Mouse (Mus musculus): ENCODE measurements around the gene Ccdc85c.

Ccdc85c gene

DNA sequence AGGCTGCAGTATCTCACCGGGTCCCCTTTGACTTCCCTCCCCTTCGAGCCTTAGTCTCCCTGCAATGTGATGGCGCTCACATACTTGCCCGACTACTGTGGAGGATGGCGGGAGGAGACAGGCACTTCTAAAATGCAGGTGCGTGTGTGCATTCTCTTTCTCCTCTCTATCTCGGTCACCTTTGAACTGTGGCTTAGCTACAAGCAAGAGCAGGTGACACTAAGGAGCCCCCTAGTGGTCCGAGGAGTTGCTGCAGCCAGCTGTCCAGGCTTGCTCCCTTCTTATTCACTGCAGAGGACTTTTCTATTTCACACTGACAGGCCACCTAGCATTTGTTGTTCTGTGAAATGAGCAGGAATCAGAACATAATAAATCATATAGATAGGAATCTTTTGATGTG is 17.7 kb upstream of the Ccdc85c start:
- DNase-seq: peak; percentile 86

DNA sequence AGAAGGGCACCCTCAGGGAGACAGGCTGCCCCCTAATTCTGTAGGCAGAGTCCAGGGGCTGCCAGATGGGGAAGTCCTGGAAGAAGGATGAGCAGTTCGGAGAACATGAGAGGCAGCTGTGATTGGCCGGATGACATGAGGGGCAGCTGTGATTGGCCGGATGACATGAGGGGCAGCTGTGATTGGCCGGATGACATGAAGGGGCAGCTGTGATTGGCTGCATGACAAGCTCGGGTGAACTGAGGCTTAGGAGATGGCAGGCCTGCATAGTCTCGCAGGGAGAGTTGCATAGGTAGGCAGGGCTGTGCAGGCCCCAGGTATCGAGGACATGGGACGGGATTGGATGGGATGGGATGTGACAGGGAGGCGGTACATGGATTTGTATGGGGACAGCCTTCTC is 17.2 kb upstream of the Ccdc85c start:
- DNase-seq: peak; percentile 29

DNA sequence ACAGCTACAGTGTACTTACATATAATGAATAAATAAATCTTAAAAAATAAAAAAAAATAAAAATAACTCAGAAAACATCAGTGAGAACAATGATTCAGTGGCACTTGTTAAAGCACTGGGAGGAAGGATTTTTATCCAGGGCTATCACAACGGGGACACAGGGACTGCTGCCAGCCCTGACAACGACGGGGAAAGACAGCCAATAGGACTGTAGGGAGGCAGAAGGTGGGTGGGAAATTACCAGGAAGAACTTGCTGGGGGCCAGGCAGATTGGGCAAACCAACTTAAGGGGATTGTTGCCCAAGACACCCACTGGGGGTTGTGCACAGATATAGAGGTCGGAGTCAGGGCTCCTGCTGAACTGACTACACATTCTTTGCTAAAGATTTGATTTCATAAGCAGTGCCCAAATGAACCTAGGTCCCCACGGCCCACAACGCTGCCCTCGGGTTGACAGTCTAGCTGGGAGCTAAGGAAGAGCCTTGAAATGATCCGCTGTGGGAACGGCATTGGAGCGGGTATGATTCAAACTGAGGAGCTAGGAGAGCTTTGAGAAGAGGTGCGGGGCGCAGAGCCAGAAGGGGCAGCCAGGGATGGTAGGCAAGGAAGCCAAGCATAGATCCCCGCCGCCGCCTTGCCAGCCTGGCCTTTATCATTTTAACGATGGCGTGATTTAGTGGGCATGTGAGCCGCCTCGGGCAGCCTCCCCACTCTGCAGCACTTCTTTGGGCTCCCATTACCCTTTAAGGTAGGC is 13.1 kb upstream of the Ccdc85c start:
- DNase-seq: no peak

DNA sequence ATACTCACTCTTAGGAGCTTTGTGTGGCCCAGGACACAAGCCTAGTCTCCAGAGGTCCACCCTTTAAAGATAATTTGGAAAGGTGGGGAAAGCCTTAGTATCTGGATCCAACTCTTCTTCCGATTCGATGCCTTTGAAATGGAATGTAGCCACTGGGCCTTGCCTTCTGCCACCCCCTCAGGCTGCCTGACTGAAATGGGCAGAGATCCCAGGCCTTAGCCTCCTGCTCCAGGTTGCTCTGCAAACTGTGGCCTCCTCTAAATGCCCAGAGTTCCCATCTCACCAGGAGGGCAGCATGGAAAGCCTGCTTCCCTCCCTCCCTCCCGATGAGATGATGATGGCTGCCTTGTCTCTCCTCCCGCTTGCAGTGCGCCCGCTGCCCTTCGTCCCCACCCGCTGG is 11.8 kb upstream of the Ccdc85c start:
- DNase-seq: no peak

DNA sequence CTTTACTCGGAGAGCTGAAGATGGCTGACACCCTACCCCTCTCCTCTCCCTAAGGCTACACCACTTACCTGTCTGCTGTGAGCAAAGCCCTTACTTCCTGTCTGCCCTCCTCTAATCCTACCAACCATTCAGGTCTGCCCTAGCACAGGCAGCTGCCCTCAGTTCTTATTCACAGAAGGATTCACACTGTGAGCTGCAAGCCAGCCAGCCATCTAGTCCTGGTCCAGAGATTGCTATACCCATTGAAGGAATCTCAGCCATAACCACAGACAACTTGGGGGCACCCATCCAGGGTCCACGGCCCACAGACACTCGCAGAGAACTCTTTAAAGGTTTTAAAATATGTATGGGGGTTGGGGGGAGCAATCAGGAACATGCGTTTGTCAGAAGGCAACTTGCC is 11.2 kb upstream of the Ccdc85c start:
- DNase-seq: no peak

DNA sequence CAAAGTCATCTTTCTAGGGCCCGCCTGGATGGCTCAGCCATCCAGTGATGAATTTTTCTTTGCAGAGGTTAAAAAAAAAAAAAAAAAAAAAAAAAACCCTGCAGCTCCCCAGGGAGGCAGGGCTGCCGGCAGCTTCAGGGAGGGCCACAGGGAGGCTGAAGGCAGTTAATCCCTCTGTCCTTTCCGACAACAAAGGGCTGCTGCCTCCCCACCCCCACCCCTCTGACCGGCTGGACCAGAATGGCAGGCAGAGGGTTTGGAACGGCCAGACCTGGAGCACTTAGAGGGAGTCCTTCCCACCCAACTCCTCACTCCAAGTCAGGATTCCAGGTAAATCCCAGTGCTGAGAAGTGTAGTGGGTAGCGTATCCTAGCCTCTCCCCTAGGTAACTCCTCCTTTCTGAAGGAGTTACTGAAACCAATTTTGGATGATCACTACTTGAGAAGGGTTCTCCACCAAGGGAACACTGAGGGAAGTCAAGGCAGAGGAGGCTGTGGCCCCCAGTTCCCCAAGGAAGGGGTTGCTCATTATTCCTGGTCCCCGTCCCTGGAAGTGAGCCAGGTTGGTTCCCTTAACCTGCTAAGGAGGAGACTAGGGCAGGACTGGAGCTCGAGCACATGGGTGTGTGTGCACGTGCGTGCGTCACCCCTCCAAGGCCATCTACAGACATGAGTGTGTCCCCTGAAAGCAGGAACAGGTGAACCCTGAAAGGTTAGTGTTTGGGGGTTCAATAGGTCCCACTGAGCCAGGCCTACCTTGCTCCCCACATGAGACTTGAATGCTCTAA is 10.2 kb upstream of the Ccdc85c start:
- no peak for DNase-seq

DNA sequence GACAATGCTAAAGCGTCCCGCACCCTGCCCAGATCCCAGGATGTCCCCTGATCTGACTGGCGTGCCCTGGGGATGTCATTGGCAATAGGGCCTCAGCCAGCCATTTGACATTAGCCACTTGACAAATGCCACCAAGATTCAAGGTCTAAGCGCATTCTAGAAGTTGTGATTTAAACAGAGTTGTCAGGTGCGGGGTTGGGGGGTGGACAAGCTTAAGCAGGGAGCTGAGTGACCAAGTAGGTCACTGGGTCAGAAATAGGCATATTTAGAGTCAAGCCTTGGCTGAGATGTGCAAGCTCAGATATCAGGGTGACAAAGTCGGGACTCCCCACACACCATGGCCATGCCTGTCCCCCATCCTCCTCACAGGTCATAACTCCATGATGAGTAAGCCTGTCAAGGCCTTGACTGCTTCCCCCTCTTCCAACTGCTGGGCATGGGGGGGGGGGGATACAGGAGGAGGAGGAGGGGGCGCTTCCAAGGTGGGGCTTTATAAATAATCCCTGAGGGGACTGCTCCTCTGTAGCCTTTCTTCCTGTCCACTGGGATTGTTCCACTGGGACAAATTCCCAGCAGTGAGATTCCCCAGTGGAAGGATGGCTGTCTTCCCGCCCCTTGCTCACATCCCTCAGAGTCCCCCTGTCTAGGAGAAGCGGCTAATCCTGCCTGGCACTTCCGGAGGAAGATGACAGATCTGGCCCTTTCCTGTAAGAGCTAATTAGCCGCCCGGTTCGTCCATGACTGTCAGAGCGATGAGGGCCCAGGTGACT is 9.4 kb upstream of the Ccdc85c start:
- no peak for DNase-seq

DNA sequence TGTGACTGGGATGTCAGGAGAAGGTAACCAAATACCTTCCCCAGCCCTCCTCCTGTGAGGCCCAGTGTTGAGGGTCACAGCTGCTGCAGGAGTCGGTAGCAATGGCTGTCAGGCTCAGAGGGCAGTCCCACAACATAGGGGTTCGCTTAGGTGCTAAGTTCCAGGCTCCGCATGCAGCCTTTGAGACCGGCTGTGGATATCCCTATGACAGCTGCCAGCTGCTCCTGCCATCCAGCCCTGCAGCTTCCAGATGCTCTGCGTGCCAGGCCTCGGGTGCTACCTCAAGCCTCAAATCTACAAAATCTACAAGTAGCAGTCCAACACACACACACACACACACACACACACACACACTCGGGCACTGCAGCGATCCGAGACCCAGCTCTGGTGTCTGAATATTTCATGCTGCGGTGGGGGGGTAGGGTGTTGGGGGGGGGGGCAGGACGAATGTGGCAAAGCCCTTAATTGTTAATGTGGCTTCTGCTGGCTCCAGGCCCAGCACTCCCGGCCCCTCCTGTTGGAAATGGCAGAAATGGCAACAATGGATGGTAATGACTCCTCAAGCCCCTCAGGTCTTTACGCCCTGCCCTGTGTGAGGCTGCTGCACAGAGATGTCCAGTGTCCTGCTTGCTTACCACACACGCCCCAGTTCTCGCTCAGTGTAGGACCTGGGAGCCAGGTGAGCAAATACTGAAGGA is 3.1 kb upstream of the Ccdc85c start:
- DNase-seq: no peak

DNA sequence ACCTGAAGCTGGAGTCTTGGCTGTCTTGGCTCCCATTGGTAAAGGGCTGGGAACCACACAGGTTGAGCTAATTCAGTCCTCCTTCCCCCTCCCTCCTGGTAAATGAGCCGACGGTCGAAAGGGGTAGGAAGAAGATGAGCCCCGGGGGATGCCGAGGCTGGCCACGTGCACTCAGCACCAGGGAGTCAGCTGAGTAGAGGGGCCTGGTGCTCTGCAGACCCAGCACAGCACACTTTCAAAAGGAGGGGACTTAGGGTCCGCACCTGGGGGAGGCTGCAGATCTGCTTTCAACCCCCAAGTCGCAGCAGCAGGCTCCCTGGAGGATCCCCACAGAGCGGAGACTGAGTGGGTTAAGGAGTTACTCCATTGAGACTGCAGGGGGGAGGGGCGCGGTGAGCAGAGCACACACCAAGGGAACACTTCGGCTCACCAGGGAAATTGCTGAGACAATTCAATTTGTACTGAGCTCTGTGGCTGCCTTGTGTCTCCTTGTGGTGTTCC is 2.2 kb upstream of the Ccdc85c start:
- no peak for DNase-seq

DNA sequence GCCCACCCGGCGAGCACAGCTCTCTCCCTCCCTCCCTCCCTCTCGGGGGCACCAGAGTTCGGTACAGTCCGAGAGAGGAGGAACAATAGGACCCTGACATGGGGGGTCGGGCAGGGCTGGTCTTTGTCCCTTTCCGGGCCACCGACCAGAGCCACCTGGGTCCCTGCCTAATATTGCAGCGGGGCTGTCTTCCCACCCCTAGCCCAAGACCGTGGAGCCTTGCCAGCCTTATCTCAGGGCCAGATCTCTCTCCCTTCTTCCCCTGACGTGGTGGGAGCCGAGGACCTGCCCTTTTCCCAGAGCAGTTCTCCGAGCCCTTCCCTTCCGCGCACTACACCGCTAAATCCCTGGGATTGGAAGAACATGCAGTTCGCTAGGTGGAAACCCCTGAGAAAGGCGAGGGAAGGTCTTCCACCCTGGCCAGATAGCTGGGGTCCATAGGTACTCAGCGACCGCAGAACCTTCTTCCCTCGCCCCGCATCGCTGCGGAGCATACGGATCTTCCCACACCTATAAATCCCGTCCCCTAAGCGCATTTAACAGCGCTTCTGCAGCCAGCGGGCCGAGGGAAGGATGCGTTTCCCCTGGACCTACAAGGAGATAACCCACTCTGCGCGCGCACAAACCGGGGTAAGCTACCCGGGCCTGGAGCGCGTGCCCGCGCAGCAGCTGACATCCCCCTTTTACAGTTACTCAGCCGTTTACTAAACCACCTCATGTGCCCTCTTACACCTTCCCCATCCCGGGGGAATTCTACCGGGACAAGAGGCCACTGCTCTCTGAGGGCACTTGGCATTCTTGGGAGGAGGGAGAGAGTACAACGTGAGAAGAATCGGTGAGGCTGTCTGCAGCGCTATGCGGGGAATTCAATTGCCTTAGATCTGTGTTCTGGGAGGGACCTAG is 946 bp upstream of the Ccdc85c start:
- peak; percentile 83 for DNase-seq

DNA sequence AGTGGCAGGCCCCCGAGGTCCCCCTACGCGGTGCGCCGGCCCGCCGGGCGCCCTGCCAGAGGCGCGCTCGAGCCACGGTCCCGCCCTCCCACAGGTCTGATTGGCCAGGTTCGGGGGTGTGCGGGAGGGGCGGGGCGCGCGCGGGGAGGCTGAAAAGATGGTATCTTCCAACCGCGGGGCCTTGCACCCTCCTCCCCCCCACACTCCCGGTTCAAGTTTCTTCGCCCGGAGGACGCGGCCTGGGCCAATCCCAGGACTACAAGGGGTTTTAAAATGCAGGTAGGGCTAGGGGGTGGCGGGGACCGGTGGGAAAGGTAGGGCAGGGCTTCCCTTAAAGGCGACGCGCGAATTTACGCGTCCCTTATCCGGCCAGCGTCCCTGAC is 274 bp upstream of the Ccdc85c start:
- DNase-seq: peak; percentile 99

DNA sequence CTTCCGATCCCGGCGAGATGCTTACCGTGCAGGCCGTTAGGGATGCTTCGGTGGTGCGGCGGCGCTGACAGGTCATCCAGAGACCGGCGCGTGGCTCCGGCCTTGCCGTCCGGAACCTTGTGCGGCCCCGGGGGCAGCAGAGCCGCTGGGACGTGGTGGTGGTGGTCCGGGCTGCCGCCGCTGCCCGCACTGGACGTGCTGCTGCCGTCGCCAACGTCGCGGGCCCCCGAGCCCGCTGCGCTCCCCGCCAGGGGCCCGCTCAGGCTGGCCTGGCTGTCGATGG is 971 bp downstream of the Ccdc85c start:
- DNase-seq: no peak

DNA sequence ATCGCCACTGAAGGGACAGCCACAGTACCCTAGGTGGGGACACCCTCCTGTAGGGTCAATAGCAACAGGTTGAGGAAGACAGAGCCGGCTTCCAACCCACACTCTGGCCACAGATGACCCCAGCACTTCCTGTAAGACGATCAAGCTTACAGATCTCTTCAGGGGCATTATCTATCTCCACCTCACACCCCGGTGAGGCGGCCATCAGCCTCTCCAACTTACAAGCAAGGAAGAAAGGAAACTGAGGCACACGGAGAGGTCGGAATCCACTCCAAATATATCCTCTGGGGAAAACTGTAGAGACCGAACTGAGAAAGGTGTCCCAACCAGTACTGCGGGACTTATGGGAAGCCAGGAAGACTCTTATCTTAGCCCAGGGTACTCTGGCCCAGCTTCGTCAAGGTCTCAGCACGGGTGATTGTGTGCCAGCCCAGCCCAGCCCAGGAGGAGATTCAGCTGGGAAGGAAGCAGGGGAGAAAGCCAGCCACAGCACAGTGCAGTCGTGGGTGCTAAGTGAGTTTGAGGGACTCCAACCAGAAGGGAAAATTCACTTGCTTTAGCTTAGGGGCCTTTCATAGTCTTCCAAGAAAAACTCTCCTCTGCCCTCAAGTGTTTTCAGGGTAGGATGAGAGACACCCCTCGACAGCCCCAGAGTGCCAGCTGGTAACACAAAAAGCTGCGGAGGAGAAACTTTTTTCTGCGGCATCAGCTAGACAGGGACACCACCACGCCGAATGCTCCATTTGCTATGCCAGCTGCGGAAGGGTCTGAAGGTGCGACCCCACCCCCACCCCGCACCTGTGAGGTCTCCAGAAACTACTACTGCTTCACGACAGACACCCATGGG is 1.5 kb downstream of the Ccdc85c start:
- peak; percentile 45 for DNase-seq

DNA sequence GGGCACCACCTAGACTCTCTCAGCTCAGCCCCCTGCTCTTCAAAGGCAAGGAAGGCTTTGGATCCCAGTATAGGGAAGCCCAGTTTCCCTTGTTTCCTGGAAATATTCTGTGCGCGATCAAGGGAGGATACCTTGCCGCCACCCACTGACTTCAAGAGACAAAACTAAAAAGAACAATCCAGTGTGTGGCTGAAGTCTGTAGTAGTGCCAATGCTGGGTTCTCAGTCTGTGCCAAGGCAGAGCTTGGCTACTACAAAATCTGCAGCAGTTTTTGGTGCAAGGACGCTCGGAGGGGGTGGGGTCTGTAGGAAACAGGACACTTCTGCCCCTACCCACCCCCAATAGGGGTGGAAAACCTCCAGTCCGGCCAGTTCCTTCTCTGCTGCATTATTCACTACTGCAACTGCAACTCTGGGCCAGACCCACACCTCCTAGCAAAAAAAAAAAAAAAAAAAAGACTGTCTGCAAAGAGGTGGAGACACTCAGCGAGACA is 3.0 kb downstream of the Ccdc85c start:
- DNase-seq: no peak

DNA sequence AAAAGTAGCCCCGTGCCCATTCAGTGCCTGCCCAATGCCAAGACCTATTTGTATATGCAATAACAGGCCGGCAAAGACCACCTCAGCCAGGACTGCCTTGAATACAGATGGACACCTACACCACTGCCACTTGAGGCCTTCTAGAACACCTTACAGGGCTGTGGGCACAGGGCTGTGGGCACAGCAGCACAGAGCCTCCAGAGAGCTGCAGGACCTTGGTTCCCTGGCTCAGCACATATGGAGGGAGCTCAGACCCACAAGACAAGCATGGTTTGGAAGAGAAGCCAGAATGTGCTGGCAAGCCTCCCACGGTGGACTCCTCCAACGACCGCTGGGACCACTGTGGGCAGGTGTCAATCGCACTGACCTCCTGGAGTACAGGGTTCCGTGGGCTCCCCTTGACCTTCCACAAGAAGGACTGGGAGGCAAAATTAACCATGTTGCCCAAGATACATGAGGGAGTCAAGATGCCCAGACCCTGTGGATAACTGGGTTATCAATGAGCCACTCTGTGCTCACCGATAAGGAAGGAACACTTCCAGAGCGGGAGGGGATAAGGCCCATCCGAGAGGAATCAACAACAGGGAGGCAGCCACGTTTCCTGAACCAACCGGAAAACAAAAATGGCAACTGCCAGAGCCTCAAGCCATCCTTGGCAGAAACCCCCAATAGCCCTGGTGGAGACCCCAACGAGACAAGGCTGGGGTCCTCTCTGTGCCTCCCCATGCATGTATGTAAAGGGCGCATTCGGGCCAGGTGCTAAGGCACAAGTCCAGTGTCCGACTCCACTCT is 3.7 kb downstream of the Ccdc85c start:
- DNase-seq: no peak

DNA sequence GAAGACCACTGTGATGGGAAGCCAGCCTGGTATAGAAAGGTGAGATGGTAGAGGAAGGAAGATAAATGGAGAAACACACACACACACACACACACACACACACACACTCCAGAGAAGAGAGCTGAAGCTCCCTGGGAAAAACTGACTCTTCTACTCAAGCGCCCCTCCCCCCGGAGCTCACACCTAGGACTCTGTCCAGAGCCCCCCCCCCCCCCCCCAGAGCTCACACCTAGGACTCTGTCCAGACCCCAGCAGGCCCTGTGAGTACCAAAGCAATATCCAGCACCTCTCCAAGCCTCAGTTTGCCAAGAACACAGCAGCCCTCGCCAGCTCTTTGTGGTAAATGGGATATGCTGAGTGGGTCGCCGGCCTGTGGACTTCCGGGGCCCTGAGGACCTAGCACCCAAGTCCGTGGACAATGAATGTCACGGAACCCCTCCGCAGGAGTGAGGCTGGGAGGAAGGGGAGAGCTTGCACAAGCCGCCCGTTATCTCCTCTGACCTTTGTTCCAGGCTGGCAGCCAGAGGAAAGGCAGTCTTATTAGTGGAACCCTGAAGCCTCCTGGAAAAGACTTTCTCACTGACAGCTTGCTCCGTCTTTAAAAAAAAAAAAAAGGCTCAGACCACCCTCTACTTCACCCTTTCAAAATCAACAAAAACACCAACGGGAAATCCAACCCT is 4.8 kb downstream of the Ccdc85c start:
- no peak for DNase-seq

DNA sequence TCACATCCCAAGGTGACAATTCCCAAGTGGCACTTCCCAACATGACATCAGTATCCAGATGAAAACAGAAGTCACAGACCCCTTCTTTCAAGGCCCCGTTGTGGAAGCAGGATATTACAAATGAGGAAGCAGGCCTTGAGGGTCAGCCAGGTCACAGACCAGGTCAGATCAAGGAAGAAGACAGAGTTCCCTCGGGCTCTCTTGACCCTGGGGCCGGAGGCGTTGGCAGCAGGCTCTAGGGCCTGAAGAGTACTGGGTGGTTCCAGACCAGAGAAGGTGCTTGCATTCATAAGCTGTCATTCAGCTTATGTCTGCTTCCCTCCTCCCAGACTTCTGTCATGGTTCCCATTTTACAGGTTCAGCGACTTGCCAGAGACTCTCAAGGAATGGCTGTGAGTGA is 5.5 kb downstream of the Ccdc85c start:
- no peak for DNase-seq

DNA sequence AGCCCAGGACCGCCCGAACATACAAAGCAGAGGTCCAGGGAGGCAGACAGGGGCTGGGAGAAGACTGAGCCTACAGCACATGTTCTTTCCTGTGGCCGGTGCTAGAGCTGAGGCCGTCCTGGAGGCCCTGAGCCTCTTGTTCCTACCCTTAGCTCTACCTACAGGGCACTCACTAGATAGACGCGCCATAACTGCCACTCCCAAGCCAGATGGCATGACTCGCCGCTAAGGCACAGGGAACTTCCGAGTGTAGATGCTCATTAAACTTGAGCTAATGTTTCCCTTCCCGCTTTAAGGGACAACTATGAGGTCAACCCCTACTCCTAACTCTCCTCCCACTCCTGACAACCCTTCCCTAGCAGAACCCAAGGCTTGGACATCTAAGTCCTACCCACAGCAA is 6.3 kb downstream of the Ccdc85c start:
- DNase-seq: no peak

DNA sequence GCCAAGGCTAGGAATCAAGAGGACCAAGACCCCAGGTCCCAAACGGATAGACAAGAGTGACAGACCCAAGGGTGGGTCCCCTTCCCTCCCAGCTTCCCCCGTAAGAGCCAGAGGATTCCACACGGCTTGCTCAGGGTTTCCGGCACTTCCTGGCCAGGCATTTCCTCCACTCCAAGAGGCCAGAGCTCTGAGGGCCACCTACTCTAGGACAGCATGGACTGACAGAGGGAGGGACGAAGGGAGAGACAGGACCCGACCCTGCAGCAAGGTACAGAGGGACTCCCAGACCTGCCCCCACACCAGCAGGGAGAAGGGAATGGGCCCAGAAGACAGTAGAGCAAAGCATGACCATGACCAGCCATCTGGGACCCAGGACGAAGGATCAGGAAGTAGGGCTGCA is 7.6 kb downstream of the Ccdc85c start:
- DNase-seq: no peak
